Mouse (Mus musculus): ENCODE data around the gene Ldhd. TPM values are rescaled to one million over a fixed set of nuclear protein-coding genes. Genes with fewer than 3 reads are reported as not detected.

Ldhd gene
- polyA plus RNA-seq, 1 experiment from 2014 or later: 0.41 TPM

- peaks cover 9% of the 10 kb centered on the region; the same call in 1 of the 2 replicates for H3K36me3 ChIP-seq
- ATAC-seq (ENCODE audit: low FRiP score, low read depth): no peak
- H3K27me3 ChIP-seq: no peaks in the 10 kb centered on the region
- no peaks in the 10 kb centered on the region for H3K9me3 ChIP-seq
- H3K9ac ChIP-seq: no peak overlapping the region
- peaks cover 33% of the 10 kb centered on the region for H3K4me1 ChIP-seq
- H3K4me3 ChIP-seq: no peak overlapping the region
- H3K4me2 ChIP-seq (replicated peaks): no peak overlapping the region
- H3K27ac ChIP-seq: no peak overlapping the region
- WGBS: 89% methylated on average over 7 of the region's 7 CpGs
These were observed 37.7 kb downstream of the Ldhd start for GRCm38 (mm10) chr8:111592390-111592910.

- H3K36me3 ChIP-seq: peaks cover 9% of the 10 kb centered on the region
These were observed 39.0 kb downstream of the Ldhd start for GRCm38 (mm10) chr8:111591176-111591575.

GRCm38 (mm10) chr8:111590214-111590613 lies 40.0 kb downstream of the Ldhd start:
- Histone ChIP-seq H3K27ac (no peak overlapping the region), H3K4me1 (peaks cover 11% of the 10 kb centered on the region), H3K27me3 (no peaks in the 10 kb centered on the region), H3K9me3 (no peaks in the 10 kb centered on the region), H3K4me2 (replicated peaks) (no peak overlapping the region), H3K36me3 (peaks cover 9% of the 10 kb centered on the region), H3K9ac (no peak overlapping the region), H3K4me3 (no peak overlapping the region)
- no peak for ATAC-seq (ENCODE audit: low FRiP score, low read depth)
- WGBS: 86% methylated on average over 3 of the region's 3 CpGs

More at GRCm38 (mm10) chr8:111591176-111591575, 39.0 kb downstream of the Ldhd start:
- no peak for ATAC-seq (ENCODE audit: low FRiP score, low read depth)
- no peak overlapping the region for H3K4me2 ChIP-seq (replicated peaks)
- H3K4me3 ChIP-seq: no peak overlapping the region
- no peaks in the 10 kb centered on the region for H3K9me3 ChIP-seq
- no peak overlapping the region for H3K9ac ChIP-seq
- no peak overlapping the region for H3K27ac ChIP-seq
- peaks cover 21% of the 10 kb centered on the region for H3K4me1 ChIP-seq
- no peaks in the 10 kb centered on the region for H3K27me3 ChIP-seq

GRCm38 (mm10) chr8:111588336-111588735 lies 41.8 kb downstream of the Ldhd start:
- Histone ChIP-seq H3K4me1 (peaks cover 15% of the 10 kb centered on the region; the same call in 1 of the 2 replicates), H3K27ac (no peak overlapping the region), H3K36me3 (peaks cover 19% of the 10 kb centered on the region), H3K4me2 (replicated peaks) (no peak overlapping the region), H3K27me3 (no peaks in the 10 kb centered on the region), H3K9me3 (peaks cover 7% of the 10 kb centered on the region; the same call in 1 of the 2 replicates), H3K4me3 (no peak overlapping the region), H3K9ac (no peak overlapping the region)
- no peak for ATAC-seq (ENCODE audit: low FRiP score, low read depth)
- 84% methylated on average over 2 of the region's 2 CpGs for WGBS

- no peak overlapping the region for H3K4me2 ChIP-seq (replicated peaks)
- H3K9ac ChIP-seq: no peak overlapping the region
- H3K27me3 ChIP-seq: no peaks in the 10 kb centered on the region
- no peak overlapping the region for H3K4me3 ChIP-seq
- WGBS: 95% methylated on average over 1 of the region's 1 CpGs
- H3K36me3 ChIP-seq: peaks cover 24% of the 10 kb centered on the region
- ATAC-seq (ENCODE audit: low FRiP score, low read depth): no peak
- H3K4me1 ChIP-seq: peaks cover 11% of the 10 kb centered on the region; the same call in 1 of the 2 replicates
- H3K27ac ChIP-seq: no peak overlapping the region
- H3K9me3 ChIP-seq: peaks cover 7% of the 10 kb centered on the region; the same call in 1 of the 2 replicates
These were observed 42.6 kb downstream of the Ldhd start for GRCm38 (mm10) chr8:111587545-111588094.

- 91% methylated on average over 3 of the region's 3 CpGs for WGBS
- no peak for ATAC-seq (ENCODE audit: low FRiP score, low read depth)
These were observed 45.2 kb downstream of the Ldhd start for GRCm38 (mm10) chr8:111584946-111585345.

GRCm38 (mm10) chr8:111582386-111582785 lies 47.8 kb downstream of the Ldhd start:
- H3K27me3 ChIP-seq: no peaks in the 10 kb centered on the region
- no peak for ATAC-seq (ENCODE audit: low FRiP score, low read depth)
- H3K9me3 ChIP-seq: peaks cover 7% of the 10 kb centered on the region; the same call in 1 of the 2 replicates
- no peak overlapping the region for H3K4me3 ChIP-seq
- no peak overlapping the region for H3K27ac ChIP-seq
- no peak overlapping the region for H3K9ac ChIP-seq
- H3K4me2 ChIP-seq (replicated peaks): no peak overlapping the region
- H3K36me3 ChIP-seq: peaks cover 31% of the 10 kb centered on the region
- H3K4me1 ChIP-seq: peaks cover 5% of the 10 kb centered on the region; the same call in 1 of the 2 replicates
- WGBS: 65% methylated on average over 3 of the region's 3 CpGs

More at GRCm38 (mm10) chr8:111584946-111585345, 45.2 kb downstream of the Ldhd start:
- no peak overlapping the region for H3K27ac ChIP-seq
- H3K4me2 ChIP-seq (replicated peaks): no peak overlapping the region
- peaks cover 5% of the 10 kb centered on the region; the same call in 1 of the 2 replicates for H3K4me1 ChIP-seq
- no peaks in the 10 kb centered on the region for H3K27me3 ChIP-seq
- H3K9ac ChIP-seq: no peak overlapping the region
- no peak overlapping the region for H3K4me3 ChIP-seq
- H3K9me3 ChIP-seq: peaks cover 7% of the 10 kb centered on the region; the same call in 1 of the 2 replicates
- H3K36me3 ChIP-seq: peaks cover 18% of the 10 kb centered on the region

- no peak overlapping the region for H3K9ac ChIP-seq
- peaks cover 10% of the 10 kb centered on the region; the same call in 1 of the 2 replicates for H3K4me1 ChIP-seq
- peaks cover 31% of the 10 kb centered on the region for H3K36me3 ChIP-seq
- H3K9me3 ChIP-seq: peaks cover 7% of the 10 kb centered on the region; the same call in 1 of the 2 replicates
- no peak overlapping the region for H3K27ac ChIP-seq
- no peak overlapping the region for H3K4me3 ChIP-seq
- no peak overlapping the region for H3K4me2 ChIP-seq (replicated peaks)
- H3K27me3 ChIP-seq: no peaks in the 10 kb centered on the region
- ATAC-seq (ENCODE audit: low FRiP score, low read depth): no peak
- WGBS: 95% methylated on average over 3 of the region's 3 CpGs
These were observed 49.9 kb downstream of the Ldhd start for GRCm38 (mm10) chr8:111580306-111580705.

GRCm38 (mm10) chr8:111579318-111579717 lies 50.9 kb downstream of the Ldhd start:
- ATAC-seq (ENCODE audit: low FRiP score, low read depth): no peak
- Histone ChIP-seq H3K9me3 (peaks cover 7% of the 10 kb centered on the region; the same call in 1 of the 2 replicates), H3K4me1 (0 out of 2 replicates have a peak, but pooled peaks cover 5% of the 10 kb centered on the region), H3K9ac (no peak overlapping the region), H3K4me2 (replicated peaks) (no peak overlapping the region), H3K36me3 (peaks cover 31% of the 10 kb centered on the region), H3K27me3 (no peaks in the 10 kb centered on the region), H3K4me3 (no peak overlapping the region), H3K27ac (no peak overlapping the region)
- 95% methylated on average over 1 of the region's 1 CpGs for WGBS

GRCm38 (mm10) chr8:111577880-111578533 lies 52.2 kb downstream of the Ldhd start:
- Histone ChIP-seq H3K4me3 (no peak overlapping the region), H3K9ac (no peak overlapping the region), H3K4me1 (peaks cover 15% of the 10 kb centered on the region; the same call in 1 of the 2 replicates), H3K9me3 (no peaks in the 10 kb centered on the region), H3K36me3 (peaks cover 18% of the 10 kb centered on the region), H3K27me3 (no peaks in the 10 kb centered on the region), H3K27ac (no peak overlapping the region), H3K4me2 (replicated peaks) (no peak overlapping the region)
- WGBS: 88% methylated on average over 9 of the region's 9 CpGs
- ATAC-seq (ENCODE audit: low FRiP score, low read depth): no peak

GRCm38 (mm10) chr8:111576501-111576900 lies 53.7 kb downstream of the Ldhd start:
- H3K9ac ChIP-seq: no peak overlapping the region
- ATAC-seq (ENCODE audit: low FRiP score, low read depth): no peak
- no peak overlapping the region for H3K4me2 ChIP-seq (replicated peaks)
- no peak overlapping the region; the same call in 1 of the 2 replicates for H3K27ac ChIP-seq
- H3K36me3 ChIP-seq: peaks cover 16% of the 10 kb centered on the region
- no peaks in the 10 kb centered on the region for H3K9me3 ChIP-seq
- H3K4me1 ChIP-seq: peaks cover 23% of the 10 kb centered on the region
- no peak overlapping the region for H3K4me3 ChIP-seq
- no peaks in the 10 kb centered on the region for H3K27me3 ChIP-seq

- no peaks in the 10 kb centered on the region for H3K27me3 ChIP-seq
- WGBS: 91% methylated on average over 4 of the region's 4 CpGs
These were observed 54.7 kb downstream of the Ldhd start for GRCm38 (mm10) chr8:111575492-111575891.

More at GRCm38 (mm10) chr8:111575492-111575891, 54.7 kb downstream of the Ldhd start:
- H3K9ac ChIP-seq: no peak overlapping the region
- H3K4me3 ChIP-seq: no peak overlapping the region
- peaks cover 24% of the 10 kb centered on the region for H3K4me1 ChIP-seq
- no peak overlapping the region for H3K4me2 ChIP-seq (replicated peaks)
- H3K27ac ChIP-seq: no peak overlapping the region
- no peaks in the 10 kb centered on the region for H3K9me3 ChIP-seq
- ATAC-seq (ENCODE audit: low FRiP score, low read depth): no peak
- H3K36me3 ChIP-seq: peaks cover 13% of the 10 kb centered on the region
